Mouse (Mus musculus) layer of hippocampus, adult 9-10 months (tissue): ENCODE measurements around the gene Foxp1.

ENCODE experiments used
- DNase-seq: peaks from one replicate; pipeline ENCODE4 v3.0.0; 2022; ENCODE audit warnings: low spot score

Gene Foxp1

DNA sequence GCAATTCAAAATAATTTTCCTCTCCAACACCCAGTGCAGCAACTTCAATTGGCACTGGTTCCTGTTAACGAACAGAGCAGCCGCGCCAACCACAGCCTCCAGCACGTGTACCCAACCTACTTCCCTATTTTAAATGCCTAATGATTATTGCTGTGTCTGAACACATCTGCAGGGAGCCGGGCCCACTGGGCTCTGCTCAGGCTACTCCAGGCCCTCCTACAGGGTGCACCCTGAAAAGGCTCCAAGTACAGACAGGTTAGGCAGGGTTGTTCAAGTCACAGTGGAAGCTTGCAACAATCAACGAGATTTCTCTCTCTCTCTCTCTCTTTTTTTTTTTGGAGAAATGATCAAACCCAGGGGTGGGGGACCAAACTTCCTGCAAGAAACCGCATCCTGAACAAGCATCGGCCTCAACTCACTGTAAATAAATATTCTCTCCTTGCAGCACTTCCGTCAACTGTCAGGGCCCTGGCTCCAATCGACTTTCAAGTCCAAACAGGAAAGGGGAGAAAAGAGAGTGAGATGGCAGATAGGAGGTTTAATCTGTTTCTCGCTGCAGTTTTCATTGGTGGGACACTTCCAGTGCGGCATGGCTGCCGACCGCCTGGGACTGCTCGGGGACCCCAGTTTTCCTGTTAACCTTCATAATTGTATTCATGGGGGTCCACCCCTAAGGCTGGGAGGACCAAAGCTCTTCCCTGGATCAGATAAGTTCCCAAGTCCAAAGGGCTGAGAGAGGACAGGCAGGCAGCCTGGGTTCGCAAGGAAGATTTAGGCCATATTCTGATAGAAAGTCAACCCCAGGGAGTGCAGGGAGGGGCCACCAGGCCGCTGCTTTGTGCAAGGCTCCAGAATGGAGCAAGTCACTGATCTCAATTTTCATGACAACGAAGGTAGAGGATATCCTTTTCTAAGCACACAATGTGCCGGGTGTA is 133.5 kb downstream of the Foxp1 start:
- DNase-seq, result no peak

DNA sequence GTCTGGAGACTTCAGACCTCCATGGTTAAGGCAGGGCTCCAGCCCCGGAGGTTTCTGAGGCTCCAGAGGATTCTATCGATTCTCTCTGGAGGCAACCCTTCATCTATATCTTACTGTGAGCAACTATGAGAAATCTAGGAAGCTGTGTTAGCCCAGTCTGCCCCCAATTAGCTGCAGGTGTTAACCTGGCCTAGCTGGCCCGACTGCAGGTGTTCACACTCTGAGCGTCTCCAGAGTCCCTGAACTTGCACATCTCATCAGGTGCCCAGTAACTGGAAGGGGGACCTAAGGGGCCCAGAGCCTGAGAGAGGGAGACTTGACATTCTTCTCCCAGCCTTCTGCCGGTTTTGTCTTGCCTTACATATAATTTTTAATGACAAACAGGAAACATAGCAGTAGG is 134.5 kb downstream of the Foxp1 start:
- DNase-seq, result no peak

DNA sequence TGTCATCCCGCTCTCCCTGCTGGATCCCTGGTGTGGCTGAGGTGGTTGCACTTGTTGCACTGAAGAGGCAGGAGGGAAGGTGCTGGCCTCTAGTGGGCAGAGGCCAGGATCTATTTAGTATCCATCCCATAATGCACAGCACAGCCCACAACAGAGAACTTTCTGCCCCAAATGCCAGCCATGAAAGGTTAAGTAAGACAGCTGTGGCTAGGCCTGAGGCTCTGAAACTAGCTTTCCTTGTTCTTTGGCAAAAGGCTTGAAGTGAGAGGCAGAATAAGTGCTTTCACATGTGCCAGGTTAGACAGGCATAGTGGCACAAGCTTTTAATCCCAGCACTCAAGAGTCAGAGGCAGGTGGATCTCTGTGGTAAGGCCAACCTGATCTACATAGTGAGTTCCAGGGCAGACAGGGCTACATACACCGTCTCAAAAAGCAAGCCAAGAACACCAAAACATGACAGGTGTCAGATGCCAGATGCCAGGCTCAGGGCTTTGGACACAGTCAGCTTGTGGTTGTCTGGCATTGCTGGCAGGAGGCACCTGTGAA is 137.4 kb downstream of the Foxp1 start:
- no peak for DNase-seq

DNA sequence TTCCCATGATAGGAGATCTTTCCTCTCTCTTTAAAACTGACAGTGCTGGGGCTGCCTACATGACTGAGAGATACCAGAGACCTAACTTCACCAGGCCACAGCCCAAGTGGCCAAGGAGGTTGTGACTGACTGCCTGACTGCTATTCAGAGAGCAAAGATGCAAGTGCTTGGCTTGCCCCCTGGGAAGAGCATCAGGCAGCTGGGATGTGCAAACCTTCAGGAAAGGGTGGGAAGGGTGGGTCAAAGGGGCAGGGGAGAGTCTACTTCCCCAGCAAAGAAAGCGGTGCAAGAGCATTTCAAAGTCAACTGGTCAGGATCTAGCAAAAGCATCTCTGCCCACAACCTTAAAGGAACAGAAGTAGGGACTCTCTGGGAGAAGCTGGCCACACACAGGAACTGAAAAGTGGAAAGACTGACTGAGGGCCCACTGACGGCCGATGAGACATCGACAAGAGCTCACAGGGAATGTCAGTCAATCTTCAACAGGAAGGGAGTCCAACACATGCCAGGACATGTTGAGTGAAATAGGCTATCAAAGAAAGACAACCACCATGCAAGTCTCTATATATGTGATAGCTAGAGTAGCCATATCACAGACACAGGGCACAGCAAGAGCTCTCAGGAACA is 138.6 kb downstream of the Foxp1 start:
- no peak for DNase-seq

DNA sequence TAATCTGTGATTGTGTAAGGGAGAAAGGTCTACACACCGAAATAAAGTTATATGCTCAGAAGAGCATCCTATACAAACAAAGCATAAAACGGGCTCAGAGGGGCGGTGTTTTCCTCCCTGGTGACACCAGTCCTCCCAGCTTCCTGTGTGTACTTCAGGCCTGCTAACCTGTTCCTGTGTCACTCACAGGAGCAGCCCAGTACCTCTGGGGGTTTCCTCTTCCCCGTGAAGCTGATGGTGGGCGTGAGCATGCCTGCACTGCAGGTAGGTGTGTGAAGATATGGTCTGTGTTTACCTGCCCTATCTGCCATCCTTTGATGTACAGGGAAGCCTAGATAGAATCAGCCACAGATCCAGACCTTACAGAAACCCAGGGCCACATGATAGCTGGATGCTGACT is 142.4 kb downstream of the Foxp1 start:
- no peak for DNase-seq

DNA sequence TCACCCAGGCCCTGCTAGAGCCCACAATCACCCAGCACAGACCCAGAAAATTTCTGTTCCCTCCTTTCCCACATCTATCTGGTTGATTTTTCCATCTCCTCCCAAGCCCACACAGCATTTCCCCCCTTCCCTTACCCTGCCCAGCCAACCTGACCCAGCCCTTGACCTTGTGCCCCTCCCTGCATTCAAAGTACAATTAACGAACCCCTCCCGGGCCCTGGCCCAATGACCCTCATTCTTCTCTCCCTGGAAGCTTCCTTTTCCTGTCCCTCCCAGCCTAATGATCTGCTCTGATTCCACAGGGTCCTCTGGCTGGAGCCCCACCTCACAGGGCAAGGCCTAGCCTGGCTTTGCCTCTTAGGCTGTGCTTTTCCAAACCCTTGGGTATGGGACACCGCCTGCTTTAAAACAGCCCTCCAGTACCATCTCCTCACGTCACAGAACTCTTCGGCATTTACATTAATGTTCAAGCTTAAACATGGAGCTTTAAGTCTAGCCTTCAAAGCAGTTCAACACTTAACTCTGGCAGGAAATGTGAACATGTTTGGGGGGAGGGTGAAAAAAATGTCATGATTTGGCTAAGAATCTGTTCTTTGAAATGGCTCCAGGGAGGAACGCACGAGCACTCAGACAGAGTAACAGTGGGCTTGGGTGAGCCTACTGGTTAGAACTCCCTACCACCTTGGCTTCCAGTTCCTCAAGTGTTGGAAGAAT is 143.4 kb downstream of the Foxp1 start:
- no peak for DNase-seq

DNA sequence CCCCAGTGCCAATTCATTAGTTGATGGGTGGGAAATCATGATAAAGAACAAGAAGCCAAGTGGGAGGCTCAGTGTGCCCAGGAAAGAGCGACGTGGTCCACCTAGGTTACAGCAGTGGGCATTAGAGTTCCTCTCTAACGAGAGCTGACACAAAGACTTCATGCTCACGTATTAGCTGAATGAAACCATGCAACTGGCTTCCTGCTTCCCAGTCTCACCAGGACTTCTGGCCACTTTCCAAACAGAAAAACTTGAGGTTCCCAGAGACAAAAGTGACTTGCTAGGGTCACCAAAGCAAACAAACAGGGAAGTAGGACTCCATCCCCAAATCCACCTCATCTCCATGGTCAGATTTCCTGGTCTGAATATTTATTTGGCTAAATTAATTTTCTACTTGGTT is 144.8 kb downstream of the Foxp1 start:
- DNase-seq, result no peak

DNA sequence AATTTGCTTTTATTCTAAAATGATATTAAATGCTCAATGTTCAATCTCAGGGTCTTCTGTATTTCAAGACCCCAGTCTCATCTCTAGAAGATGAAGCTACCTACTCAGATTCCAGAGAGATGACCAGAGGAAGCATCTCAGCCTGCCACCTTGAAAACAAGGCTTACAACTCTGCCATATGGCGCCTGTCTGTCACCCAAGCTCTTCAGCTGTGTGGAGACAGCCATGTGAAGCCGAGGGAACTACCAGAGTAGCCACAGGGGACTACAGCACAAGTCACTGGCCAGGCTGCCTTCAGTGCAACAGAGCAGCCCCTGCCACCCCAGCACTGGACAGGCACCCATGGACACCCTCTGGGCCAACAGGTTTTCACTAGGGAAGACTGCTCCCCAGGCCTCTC is 145.4 kb downstream of the Foxp1 start:
- DNase-seq, result no peak

DNA sequence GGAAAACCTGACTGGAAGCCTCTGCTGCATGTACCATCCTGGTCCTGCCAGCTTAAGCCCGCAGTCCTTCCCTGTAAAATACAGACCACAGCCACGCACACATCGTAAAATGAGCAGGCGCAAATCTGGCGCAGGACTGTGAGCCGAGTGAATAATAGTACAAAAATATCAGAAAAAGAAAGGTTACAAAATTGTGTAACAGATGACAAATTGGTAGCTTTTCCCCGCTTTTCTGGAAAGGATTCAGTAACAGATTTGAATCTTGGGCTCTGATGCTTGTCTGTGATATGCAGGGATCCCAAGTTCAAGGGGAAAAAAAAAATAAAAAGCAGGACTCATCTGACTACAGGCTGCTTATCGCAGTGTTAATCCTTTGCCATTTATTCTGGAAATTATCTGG is 145.8 kb downstream of the Foxp1 start:
- DNase-seq, result peak; percentile 43

DNA sequence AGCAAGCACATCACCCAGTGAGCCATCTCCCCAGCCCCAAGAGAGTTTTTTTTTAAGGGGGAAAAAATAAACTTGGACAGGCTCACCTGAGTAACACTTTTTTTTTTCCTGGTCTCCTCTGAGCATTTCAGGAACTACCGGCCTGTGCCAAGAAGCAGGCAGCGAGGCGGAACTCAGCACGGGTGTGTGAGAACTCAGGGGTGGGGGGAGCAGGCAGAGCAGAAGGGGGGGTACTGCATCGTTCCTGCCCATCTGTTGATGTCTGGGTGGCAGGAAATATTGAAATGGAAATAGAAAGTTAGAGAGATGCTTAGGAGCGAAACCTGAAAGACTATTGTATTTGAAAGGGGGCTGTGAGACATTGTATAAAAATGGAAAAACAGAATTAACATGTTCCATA is 146.7 kb downstream of the Foxp1 start:
- no peak for DNase-seq

DNA sequence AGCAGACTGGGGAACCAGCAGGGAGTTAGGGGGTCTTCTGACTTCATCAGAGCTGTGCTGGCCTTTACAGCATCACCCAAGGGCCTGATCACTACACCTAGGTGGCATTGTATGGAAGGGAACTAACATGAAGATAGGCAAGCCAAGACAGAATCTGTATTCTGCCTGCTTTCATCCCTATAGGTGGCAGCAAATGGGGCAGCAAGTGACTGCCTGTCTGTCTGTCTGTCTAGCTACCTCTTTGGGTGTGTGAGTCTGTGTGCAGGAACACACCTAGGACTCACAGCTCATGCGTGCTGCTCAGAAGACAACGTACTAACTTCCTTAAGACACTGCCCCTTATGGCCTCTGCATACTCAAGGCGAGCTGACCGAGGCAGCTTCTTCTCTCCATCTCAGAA is 147.1 kb downstream of the Foxp1 start:
- DNase-seq, result no peak

DNA sequence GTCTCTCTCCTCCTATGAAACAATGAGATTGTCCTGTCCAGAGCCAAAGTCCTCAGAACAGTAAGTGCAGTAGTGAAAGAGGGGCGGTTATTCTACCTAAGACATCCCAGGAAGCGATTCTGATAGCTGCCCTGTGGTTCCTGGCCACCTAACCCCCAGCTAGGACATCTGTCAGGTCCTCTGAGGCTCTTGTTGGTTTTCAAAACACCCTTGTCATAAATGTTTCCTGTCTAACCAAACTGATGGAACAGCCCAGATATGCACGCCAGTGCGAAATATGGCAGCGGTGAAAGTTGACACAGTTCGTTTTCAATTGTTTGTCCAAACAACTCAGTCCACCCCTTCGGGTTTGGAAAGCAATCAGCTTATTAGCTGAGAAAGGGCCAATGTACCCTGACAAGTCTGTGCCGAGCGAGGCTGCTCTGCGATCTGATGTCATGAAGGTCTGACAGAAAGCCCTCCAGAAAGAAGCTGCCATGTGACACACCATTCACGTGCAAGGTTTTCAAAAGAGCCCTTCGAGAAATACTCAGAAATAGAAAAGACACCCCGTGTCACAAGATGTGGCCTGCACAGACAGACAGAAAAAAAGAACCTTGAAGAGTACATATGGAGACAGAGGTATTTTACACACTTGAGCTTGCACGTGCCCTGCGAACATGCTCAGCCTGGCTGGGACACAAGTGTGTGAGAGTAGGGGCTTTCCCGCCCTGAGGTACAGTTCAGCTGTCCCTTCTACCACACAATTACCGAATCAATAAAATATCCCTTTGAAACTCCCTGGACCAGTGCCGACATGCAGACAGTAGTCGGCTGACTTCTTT is 147.9 kb downstream of the Foxp1 start:
- no peak for DNase-seq

DNA sequence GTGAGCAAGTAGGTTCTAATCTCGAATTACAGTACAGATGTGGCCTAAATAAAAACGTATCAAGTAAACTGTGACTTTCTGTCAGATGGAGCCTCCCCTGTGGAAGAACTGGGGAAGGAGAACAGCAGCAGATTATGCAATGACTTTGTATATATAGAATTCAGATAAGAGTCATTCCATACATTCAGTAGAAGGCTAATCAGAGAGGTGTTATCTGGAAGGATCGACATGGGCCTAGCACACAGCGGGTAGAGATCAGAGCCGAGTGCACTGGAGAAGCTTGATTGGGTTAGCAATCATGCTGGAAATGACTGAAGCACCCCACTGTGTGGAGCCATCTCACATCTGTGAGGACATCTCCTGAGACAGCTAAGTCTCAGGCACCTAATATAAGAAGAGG is 150.1 kb downstream of the Foxp1 start:
- DNase-seq, result no peak

DNA sequence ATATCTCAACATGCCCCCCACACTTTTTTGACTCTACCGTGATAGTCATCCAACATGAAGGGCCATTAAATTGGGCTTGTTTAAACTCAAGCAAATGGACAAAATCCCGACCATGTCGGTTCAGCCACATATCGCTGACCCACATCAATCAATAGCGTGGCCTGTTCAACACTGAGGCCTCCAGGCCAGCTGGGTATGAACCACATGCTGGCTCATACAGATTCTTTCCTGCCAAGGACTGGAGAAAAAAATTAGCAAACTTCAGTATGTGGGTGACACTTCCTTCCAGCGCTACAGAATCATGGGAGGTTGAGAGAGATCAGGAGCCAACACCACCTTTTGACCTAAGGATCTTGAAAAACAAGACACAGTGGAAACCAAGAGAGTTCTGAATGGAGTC is 150.5 kb downstream of the Foxp1 start:
- DNase-seq, result no peak

DNA sequence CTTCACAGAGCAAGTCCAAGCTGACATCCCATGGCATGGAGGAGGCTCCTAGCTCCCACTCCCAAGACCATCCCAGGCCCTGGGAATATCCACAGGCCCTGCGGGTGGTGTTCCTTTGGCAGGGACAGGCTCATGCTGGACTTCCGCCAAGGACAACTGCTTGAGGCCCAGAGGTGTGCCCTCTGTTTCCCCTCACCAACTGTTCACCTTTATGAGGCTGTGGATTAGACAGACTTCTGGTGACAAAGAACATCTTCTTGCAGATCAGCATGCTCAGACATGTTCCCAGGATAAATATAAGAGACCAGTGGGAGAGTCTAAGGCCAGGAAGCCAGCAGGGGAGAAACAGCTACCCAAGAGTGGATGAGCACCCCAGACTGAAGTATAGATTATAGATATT is 152.6 kb downstream of the Foxp1 start:
- DNase-seq, result no peak

DNA sequence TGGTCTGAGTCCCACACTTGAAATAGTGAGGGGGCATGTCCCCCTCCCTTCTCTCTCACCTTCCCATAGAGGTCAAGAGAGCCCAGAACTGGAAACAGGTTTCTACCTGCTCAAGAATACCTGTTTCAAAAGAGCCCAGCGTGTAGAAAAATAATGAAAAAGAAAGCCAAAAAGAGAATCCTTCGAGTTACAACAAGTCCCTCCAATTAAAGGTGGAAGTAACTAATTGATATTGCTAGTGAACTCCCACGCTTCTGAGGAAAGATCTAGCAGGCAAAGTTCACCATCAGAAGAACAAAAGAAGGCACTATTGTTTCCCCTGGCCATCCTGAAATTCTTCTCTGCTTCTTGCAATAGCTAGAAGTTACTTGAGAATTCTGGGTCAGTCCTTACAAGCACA is 153.4 kb downstream of the Foxp1 start:
- no peak for DNase-seq

DNA sequence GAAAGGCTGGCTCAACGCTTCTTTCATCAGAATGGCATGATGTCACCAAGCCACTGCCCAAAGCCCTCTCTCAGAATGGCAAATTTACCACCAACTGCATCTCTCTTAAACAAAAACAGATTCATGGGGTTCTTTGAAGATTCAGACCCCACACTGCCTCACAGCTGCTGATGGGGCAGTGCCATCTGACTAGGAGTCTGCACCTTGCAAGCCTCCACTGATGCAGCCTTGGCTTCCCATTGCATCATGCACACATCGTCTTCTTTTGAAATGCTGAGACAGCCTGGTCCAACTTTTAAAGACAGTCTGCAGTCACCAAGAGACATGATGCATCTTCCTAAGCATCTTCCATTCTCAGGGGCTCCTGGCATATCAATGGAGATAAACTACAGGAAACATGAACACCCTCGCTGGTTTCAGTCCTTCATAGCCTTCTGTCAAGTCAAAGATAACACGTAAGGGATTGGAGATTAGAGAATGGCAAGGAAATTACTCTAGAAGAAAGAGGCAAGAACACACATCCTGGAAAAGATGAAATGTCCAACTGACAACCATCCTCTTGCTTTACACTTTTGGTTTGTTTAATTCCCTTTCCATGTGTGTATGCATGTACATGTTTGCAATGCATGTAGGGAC is 154.3 kb downstream of the Foxp1 start:
- no peak for DNase-seq

DNA sequence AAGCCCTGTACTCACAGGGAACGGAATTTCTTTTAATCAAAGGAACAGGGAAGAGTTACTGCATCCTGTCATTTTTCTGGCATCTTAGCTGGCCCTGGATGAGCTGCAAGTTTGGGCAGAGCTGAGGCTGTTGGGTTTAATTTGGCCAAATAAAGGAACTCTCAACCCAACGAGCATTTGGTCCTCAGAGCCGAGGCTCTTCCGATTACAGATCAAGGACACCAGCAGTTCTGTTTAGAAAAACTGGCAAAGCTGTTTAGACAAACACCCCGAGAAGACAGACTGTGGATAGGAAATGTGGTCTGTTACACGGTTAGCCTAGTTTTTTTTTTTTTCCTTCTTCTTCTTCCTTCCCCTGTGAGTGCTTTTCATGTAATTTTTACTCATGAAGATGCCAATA is 158.0 kb downstream of the Foxp1 start:
- DNase-seq, result no peak

DNA sequence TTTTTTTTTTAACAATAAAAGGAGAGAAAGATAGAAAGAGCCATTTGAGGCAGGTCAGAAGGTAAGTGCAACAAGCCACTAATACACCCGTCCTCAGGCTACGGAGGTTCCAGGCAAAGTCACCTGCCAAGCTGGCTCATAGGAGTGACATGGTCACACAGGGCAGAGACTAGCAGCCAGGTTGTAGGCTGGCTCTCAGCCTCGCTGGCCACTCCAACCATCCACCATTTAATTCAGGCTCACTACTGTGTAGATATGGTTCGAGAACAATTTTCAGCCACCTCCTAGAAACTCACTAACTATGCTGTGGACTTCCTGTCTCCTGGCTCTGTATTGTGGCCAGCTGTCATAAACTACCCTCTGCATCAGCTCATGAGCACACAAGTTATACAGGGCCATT is 161.9 kb downstream of the Foxp1 start:
- DNase-seq, result no peak

DNA sequence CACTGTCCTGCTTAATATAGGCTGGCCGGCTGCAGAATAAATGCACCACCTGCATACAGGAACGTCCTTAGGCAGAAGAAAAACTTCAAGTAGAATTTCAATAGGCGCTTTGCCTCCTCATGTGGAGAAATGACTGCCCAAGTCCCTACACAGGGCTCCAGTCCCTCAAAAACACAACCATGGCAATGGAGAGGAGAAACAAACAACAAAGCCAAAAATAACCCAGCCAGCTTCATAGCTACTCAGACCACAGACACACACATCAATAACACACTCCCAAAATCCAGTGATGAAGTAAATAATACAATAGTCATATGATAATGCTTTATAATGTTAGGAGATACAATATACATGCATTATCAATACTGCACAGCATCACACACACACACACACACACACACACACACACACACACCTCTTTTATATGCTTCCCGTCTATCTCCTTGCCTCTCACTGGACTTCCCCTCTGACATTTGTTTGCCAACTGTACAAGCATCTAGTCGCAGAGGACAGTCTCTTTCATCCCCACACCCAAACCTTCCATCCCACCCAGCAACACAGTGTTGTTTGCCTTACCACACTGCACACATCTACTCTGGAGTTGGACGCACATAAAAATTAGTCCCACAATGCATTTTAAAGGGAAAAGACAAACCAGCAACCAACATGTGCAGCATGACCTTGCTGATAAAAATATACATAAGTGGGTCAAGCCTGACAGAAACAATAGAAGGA is 162.6 kb downstream of the Foxp1 start:
- no peak for DNase-seq
